Mouse (Mus musculus): Measurements from ENCODE around the gene Pip4k2a. TPM values are rescaled to one million over a fixed set of nuclear protein-coding genes. Genes with fewer than 3 reads are reported as not detected.

Gene Pip4k2a
- total and polyA plus RNA-seq, 3 experiments: 33.9 to 102 (median 72.3) TPM

- Histone ChIP-seq H3K27me3 (ENCODE audit: insufficient read depth, low read length) (no peaks in the 10 kb centered on the region), H3K36me3 (replicated peaks) (peaks cover 75% of the 10 kb centered on the region), H3K4me1 (ENCODE audit: insufficient read depth, low read depth, low read length) (peaks cover 59% of the 10 kb centered on the region), H3K4me3 (ENCODE audit: low read depth, low read length) (no peak overlapping the region), H3K9me3 (replicated peaks) (no peaks in the 10 kb centered on the region)
- TF ChIP-seq GATA1 (IDR thresholded peaks at IDR 0.05; ENCODE audit: borderline replicate concordance, low read length) (no peak), GATA2 (IDR thresholded peaks at IDR 0.05; ENCODE audit: borderline replicate concordance, low read depth, low read length) (no peak), CTCF (IDR thresholded peaks at IDR 0.05; ENCODE audit: low read depth, low read length) (no peak), TAL1 (conservative IDR thresholded peaks at IDR 0.05; ENCODE audit: low read depth, low read length) (no peak), POLR2AphosphoS5 (IDR thresholded peaks at IDR 0.05; ENCODE audit: insufficient replicate concordance, low read depth, low read length) (no peak)
- no peak for ATAC-seq (ENCODE audit: extremely low read depth, insufficient number of reproducible peaks, low FRiP score, poor library complexity, severe bottlenecking)
- no peak for DNase-seq (ENCODE audit: low spot score)
These were observed 88.2 kb downstream of the Pip4k2a start for GRCm38 (mm10) chr2:18909713-18910112.

- no peaks in the 10 kb centered on the region for H3K9me3 ChIP-seq (replicated peaks)
- TF ChIP-seq POLR2AphosphoS5 (IDR thresholded peaks at IDR 0.05; ENCODE audit: insufficient replicate concordance, low read depth, low read length) (no peak), TAL1 (conservative IDR thresholded peaks at IDR 0.05; ENCODE audit: low read depth, low read length) (no peak), GATA1 (IDR thresholded peaks at IDR 0.05; ENCODE audit: borderline replicate concordance, low read length) (no peak), CTCF (IDR thresholded peaks at IDR 0.05; ENCODE audit: low read depth, low read length) (no peak), GATA2 (IDR thresholded peaks at IDR 0.05; ENCODE audit: borderline replicate concordance, low read depth, low read length) (no peak)
- peaks cover 89% of the 10 kb centered on the region for H3K36me3 ChIP-seq (replicated peaks)
- ATAC-seq (ENCODE audit: extremely low read depth, insufficient number of reproducible peaks, low FRiP score, poor library complexity, severe bottlenecking) (no peak), DNase-seq (ENCODE audit: low spot score) (no peak)
- no peak overlapping the region for H3K4me3 ChIP-seq (ENCODE audit: low read depth, low read length)
- H3K4me1 ChIP-seq (ENCODE audit: insufficient read depth, low read depth, low read length): peaks cover 66% of the 10 kb centered on the region
- H3K27me3 ChIP-seq (ENCODE audit: insufficient read depth, low read length): no peaks in the 10 kb centered on the region
These were observed 90.7 kb downstream of the Pip4k2a start for GRCm38 (mm10) chr2:18907269-18907668.

- ATAC-seq (ENCODE audit: extremely low read depth, insufficient number of reproducible peaks, low FRiP score, poor library complexity, severe bottlenecking) (no peak), DNase-seq (ENCODE audit: low spot score) (no peak)
- Histone ChIP-seq H3K4me3 (ENCODE audit: low read depth, low read length) (no peak overlapping the region), H3K27me3 (ENCODE audit: insufficient read depth, low read length) (no peaks in the 10 kb centered on the region), H3K4me1 (ENCODE audit: insufficient read depth, low read depth, low read length) (peaks cover 70% of the 10 kb centered on the region), H3K9me3 (replicated peaks) (no peaks in the 10 kb centered on the region), H3K36me3 (replicated peaks) (peaks cover 93% of the 10 kb centered on the region)
- no peak for TF ChIP-seq GATA2 (IDR thresholded peaks at IDR 0.05; ENCODE audit: borderline replicate concordance, low read depth, low read length)
- no peak for TF ChIP-seq CTCF (IDR thresholded peaks at IDR 0.05; ENCODE audit: low read depth, low read length)
These were observed 91.4 kb downstream of the Pip4k2a start for GRCm38 (mm10) chr2:18906421-18907084.

DNA sequence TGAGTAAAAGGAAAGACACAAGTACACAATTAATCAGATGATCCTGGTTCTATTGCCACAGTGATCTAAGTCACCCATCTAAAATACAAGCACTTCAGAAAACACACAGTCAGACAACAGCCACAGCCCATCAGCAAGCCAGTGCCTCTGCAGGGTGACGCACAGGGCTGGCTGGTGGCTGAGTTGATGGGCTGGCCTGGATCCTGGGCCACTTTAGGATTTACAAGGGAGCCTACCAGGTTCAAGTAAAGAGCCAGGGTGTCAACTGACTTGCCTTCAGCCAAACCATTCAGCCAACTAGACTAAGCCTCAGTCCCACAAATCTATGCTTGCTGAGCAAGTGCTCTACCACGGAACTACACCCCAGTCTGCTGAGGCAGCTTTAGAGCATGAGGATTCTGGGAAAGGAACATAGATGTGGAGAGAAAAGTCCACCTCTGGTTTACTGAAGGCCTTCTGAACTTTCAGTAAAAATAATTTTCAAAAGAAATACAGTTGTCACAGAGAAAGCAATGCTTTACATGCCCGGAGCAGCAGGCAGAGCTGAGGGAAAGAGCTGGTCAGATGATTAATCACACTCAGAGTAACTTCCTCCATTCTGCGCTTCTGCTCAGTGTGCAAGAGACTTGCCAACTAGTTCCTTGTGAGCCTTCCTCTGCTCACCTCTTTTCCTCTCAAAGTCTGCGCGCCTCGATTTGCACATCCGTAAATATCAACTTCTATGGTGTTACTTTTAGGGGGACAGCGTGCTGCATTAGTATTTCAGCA, 94.4 kb downstream of the Pip4k2a start:
- no peaks in the 10 kb centered on the region for H3K27me3 ChIP-seq (ENCODE audit: insufficient read depth, low read length)
- H3K9me3 ChIP-seq (replicated peaks): no peaks in the 10 kb centered on the region
- H3K36me3 ChIP-seq (replicated peaks): peaks cover 93% of the 10 kb centered on the region
- H3K4me1 ChIP-seq (ENCODE audit: insufficient read depth, low read depth, low read length): peaks cover 77% of the 10 kb centered on the region
- H3K4me3 ChIP-seq (ENCODE audit: low read depth, low read length): no peak overlapping the region
- TF ChIP-seq GATA1 (IDR thresholded peaks at IDR 0.05; ENCODE audit: borderline replicate concordance, low read length): no peak
- no peak for TF ChIP-seq CTCF (IDR thresholded peaks at IDR 0.05; ENCODE audit: low read depth, low read length)
- TF ChIP-seq POLR2AphosphoS5 (IDR thresholded peaks at IDR 0.05; ENCODE audit: insufficient replicate concordance, low read depth, low read length): no peak
- no peak for TF ChIP-seq TAL1 (conservative IDR thresholded peaks at IDR 0.05; ENCODE audit: low read depth, low read length)
- DNase-seq (ENCODE audit: low spot score) (no peak), ATAC-seq (ENCODE audit: extremely low read depth, insufficient number of reproducible peaks, low FRiP score, poor library complexity, severe bottlenecking) (no peak)

DNA sequence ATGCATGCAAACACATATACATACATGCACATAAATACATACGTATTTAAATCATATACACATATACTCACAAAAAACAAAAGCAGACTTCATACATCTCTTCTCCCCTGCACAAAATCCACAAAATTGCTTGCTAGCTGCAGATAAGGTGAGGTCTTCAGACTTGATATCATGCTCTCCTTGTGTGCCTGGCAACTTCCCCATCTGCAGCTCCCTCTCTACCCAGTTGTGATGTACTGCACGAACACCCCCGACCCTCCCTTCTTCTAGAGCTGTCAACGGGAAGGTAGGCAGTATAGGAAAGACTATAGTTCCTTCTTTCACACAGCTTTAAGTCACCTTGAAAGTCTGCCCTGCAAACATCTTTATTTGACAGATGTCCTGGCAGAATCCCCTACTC, 96.8 kb downstream of the Pip4k2a start:
- Histone ChIP-seq H3K36me3 (replicated peaks) (peaks cover 83% of the 10 kb centered on the region), H3K4me3 (ENCODE audit: low read depth, low read length) (no peak overlapping the region), H3K4me1 (ENCODE audit: insufficient read depth, low read depth, low read length) (peaks cover 83% of the 10 kb centered on the region), H3K9me3 (replicated peaks) (no peaks in the 10 kb centered on the region), H3K27me3 (ENCODE audit: insufficient read depth, low read length) (no peaks in the 10 kb centered on the region)
- ATAC-seq (ENCODE audit: extremely low read depth, insufficient number of reproducible peaks, low FRiP score, poor library complexity, severe bottlenecking) (no peak), DNase-seq (ENCODE audit: low spot score) (peak; percentile 38)
- no peak for TF ChIP-seq GATA2 (IDR thresholded peaks at IDR 0.05; ENCODE audit: borderline replicate concordance, low read depth, low read length)
- TF ChIP-seq GATA1 (IDR thresholded peaks at IDR 0.05; ENCODE audit: borderline replicate concordance, low read length): no peak
- TF ChIP-seq POLR2AphosphoS5 (IDR thresholded peaks at IDR 0.05; ENCODE audit: insufficient replicate concordance, low read depth, low read length): no peak
- TF ChIP-seq TAL1 (conservative IDR thresholded peaks at IDR 0.05; ENCODE audit: low read depth, low read length): 0 out of 2 replicates have a peak, but pooled peaks have one; percentile 6

- Histone ChIP-seq H3K4me1 (ENCODE audit: insufficient read depth, low read depth, low read length) (peaks cover 82% of the 10 kb centered on the region), H3K27me3 (ENCODE audit: insufficient read depth, low read length) (no peaks in the 10 kb centered on the region), H3K9me3 (replicated peaks) (no peaks in the 10 kb centered on the region), H3K4me3 (ENCODE audit: low read depth, low read length) (no peak overlapping the region), H3K36me3 (replicated peaks) (peaks cover 84% of the 10 kb centered on the region)
- DNase-seq (ENCODE audit: low spot score) (no peak), ATAC-seq (ENCODE audit: extremely low read depth, insufficient number of reproducible peaks, low FRiP score, poor library complexity, severe bottlenecking) (no peak)
- TF ChIP-seq TAL1 (conservative IDR thresholded peaks at IDR 0.05; ENCODE audit: low read depth, low read length) (no peak), CTCF (IDR thresholded peaks at IDR 0.05; ENCODE audit: low read depth, low read length) (0 out of 2 replicates have a peak, but pooled peaks have one; percentile 8)
These were observed 97.3 kb downstream of the Pip4k2a start for GRCm38 (mm10) chr2:18900635-18901034.

Data from G1E (cell line).